Mouse (Mus musculus): ENCODE measurements around the gene Agap2. TPM values are rescaled to one million over a fixed set of nuclear protein-coding genes. Genes with fewer than 3 reads are reported as not detected.
"Not testable (repeated sequence)": the region's sequence is repeated elsewhere in the genome, so short reads cannot be mapped to it uniquely, and the experiment has no call there.

Gene Agap2
- polyA plus RNA-seq, 1 experiment = 151 TPM

- no peak for TF ChIP-seq POLR2A (IDR thresholded peaks at IDR 0.05; ENCODE audit: borderline replicate concordance, extremely low read depth, insufficient read depth, insufficient read length, poor library complexity, severe bottlenecking)
- TF ChIP-seq CTCF (IDR thresholded peaks at IDR 0.05; ENCODE audit: borderline replicate concordance, extremely low read depth, insufficient read depth, insufficient read length) = no peak
- DNase-seq (ENCODE audit: low read depth) = peak; percentile 94
Observed at GRCm38 (mm10) chr10:127069281-127070189, 5.5 kb upstream of the Agap2 start.

- DNase-seq (ENCODE audit: low read depth) = peak; percentile 99
- TF ChIP-seq CTCF (IDR thresholded peaks at IDR 0.05; ENCODE audit: borderline replicate concordance, extremely low read depth, insufficient read depth, insufficient read length) = no peak
- TF ChIP-seq POLR2A (IDR thresholded peaks at IDR 0.05; ENCODE audit: borderline replicate concordance, extremely low read depth, insufficient read depth, insufficient read length, poor library complexity, severe bottlenecking) = peak; percentile 68; the same call in 1 of the 2 replicates
Observed at GRCm38 (mm10) chr10:127070190-127071121, 4.6 kb upstream of the Agap2 start, which contains the start of gene Tspan31. Gene Tspan31 (minus strand): TSS chr10:127070264.

GRCm38 (mm10) chr10:127071203-127071602 lies 3.9 kb upstream of the Agap2 start:
- TF ChIP-seq POLR2A (IDR thresholded peaks at IDR 0.05; ENCODE audit: borderline replicate concordance, extremely low read depth, insufficient read depth, insufficient read length, poor library complexity, severe bottlenecking) = no peak
- no peak for TF ChIP-seq CTCF (IDR thresholded peaks at IDR 0.05; ENCODE audit: borderline replicate concordance, extremely low read depth, insufficient read depth, insufficient read length)
- DNase-seq (ENCODE audit: low read depth) = no peak

GRCm38 (mm10) chr10:127072270-127072669 lies 2.8 kb upstream of the Agap2 start:
- not testable (repeated sequence) for DNase-seq (ENCODE audit: low read depth)

GRCm38 (mm10) chr10:127072969-127073368 lies 2.1 kb upstream of the Agap2 start:
- not testable (repeated sequence) for DNase-seq (ENCODE audit: low read depth)

- TF ChIP-seq CTCF (IDR thresholded peaks at IDR 0.05; ENCODE audit: borderline replicate concordance, extremely low read depth, insufficient read depth, insufficient read length) (no peak), POLR2A (IDR thresholded peaks at IDR 0.05; ENCODE audit: borderline replicate concordance, extremely low read depth, insufficient read depth, insufficient read length, poor library complexity, severe bottlenecking) (no peak)
- no peak for DNase-seq (ENCODE audit: low read depth)
Observed at GRCm38 (mm10) chr10:127073981-127074380, 1.1 kb upstream of the Agap2 start.

- TF ChIP-seq POLR2A (IDR thresholded peaks at IDR 0.05; ENCODE audit: borderline replicate concordance, extremely low read depth, insufficient read depth, insufficient read length, poor library complexity, severe bottlenecking) (no peak), CTCF (IDR thresholded peaks at IDR 0.05; ENCODE audit: borderline replicate concordance, extremely low read depth, insufficient read depth, insufficient read length) (no peak)
- no peak for DNase-seq (ENCODE audit: low read depth)
Observed at GRCm38 (mm10) chr10:127075651-127076050, 567 bp downstream of the Agap2 start.

- TF ChIP-seq POLR2A (IDR thresholded peaks at IDR 0.05; ENCODE audit: borderline replicate concordance, extremely low read depth, insufficient read depth, insufficient read length, poor library complexity, severe bottlenecking) = no peak
- no peak for TF ChIP-seq CTCF (IDR thresholded peaks at IDR 0.05; ENCODE audit: borderline replicate concordance, extremely low read depth, insufficient read depth, insufficient read length)
- DNase-seq (ENCODE audit: low read depth) = peak; percentile 39
Observed at GRCm38 (mm10) chr10:127076082-127076481, 998 bp downstream of the Agap2 start.

GRCm38 (mm10) chr10:127077515-127077914 lies 2.4 kb downstream of the Agap2 start:
- DNase-seq (ENCODE audit: low read depth) = peak; percentile 20
- no peak for TF ChIP-seq POLR2A (IDR thresholded peaks at IDR 0.05; ENCODE audit: borderline replicate concordance, extremely low read depth, insufficient read depth, insufficient read length, poor library complexity, severe bottlenecking)
- no peak for TF ChIP-seq CTCF (IDR thresholded peaks at IDR 0.05; ENCODE audit: borderline replicate concordance, extremely low read depth, insufficient read depth, insufficient read length)

- TF ChIP-seq POLR2A (IDR thresholded peaks at IDR 0.05; ENCODE audit: borderline replicate concordance, extremely low read depth, insufficient read depth, insufficient read length, poor library complexity, severe bottlenecking) (no peak), CTCF (IDR thresholded peaks at IDR 0.05; ENCODE audit: borderline replicate concordance, extremely low read depth, insufficient read depth, insufficient read length) (no peak)
- DNase-seq (ENCODE audit: low read depth) = peak; percentile 85
Observed at GRCm38 (mm10) chr10:127078001-127078676, 3.1 kb downstream of the Agap2 start.

All from brain, embryonic 14.5 days (tissue).